Mouse (Mus musculus) embryonic facial prominence, embryonic 14.5 days (tissue): ENCODE results near the gene Spats2. TPM values are rescaled to one million over a fixed set of nuclear protein-coding genes. Genes with fewer than 3 reads are reported as not detected.
"Not testable (repeated sequence)": the region's sequence is repeated elsewhere in the genome, so short reads cannot be mapped to it uniquely, and the experiment has no call there.

ENCODE experiments used
- ATAC-seq: fragments of 200-750 bp; cut with Nextera tagmentation; 2 replicates; pipeline ENCODE4 v1.8.0; 2017; ENCODE audit warnings: low read depth, moderate number of reproducible peaks, moderate TSS enrichment
- DNase-seq: peaks from one replicate; pipeline ENCODE4 v3.0.0-alpha.2; 2015; ENCODE audit warnings: low spot score
- H3K27ac ChIP-seq: fragments of 300-500 bp; sonication (generic); replicated peaks from 2 replicates; pipeline ENCODE4 v1.5.1; 2014; ENCODE audit warnings: low read depth, mild to moderate bottlenecking, low read length, moderate library complexity
- H3K27me3 ChIP-seq: fragments of 300-500 bp; sonication (generic); replicated peaks from 2 replicates; pipeline ENCODE4 v1.6.1; 2014; ENCODE audit warnings: low read length; ENCODE audit not compliant: control insufficient read depth, insufficient read depth
- H3K36me3 ChIP-seq: fragments of 300-500 bp; sonication (generic); 2 replicates; pipeline ENCODE4 v1.6.1; 2014; ENCODE audit warnings: low read length, mixed read lengths; ENCODE audit not compliant: control insufficient read depth, insufficient read depth
- H3K4me1 ChIP-seq: fragments of 300-500 bp; sonication (generic); 2 replicates; pipeline ENCODE4 v1.6.1; 2014; ENCODE audit warnings: antibody characterized with exemption, low read length; ENCODE audit not compliant: control insufficient read depth, insufficient read depth
- H3K4me2 ChIP-seq: fragments of 300-500 bp; sonication (generic); 2 replicates; pipeline ENCODE4 v1.6.1; 2014; ENCODE audit warnings: low read depth, mild to moderate bottlenecking, low read length, moderate library complexity, mixed read lengths
- H3K4me3 ChIP-seq: fragments of 300-500 bp; sonication (generic); 2 replicates; pipeline ENCODE4 v1.5.1; 2014; ENCODE audit warnings: low read depth, mild to moderate bottlenecking, low read length
- H3K9ac ChIP-seq: fragments of 300-500 bp; sonication (generic); 2 replicates; pipeline ENCODE4 v1.6.1; 2014; ENCODE audit warnings: low read depth, mild to moderate bottlenecking, low read length, moderate library complexity, mixed read lengths
- H3K9me3 ChIP-seq: fragments of 300-500 bp; sonication (generic); 2 replicates; pipeline ENCODE4 v1.6.1; 2016; ENCODE audit warnings: low read length; ENCODE audit not compliant: control insufficient read depth
- WGBS: fragments of 180-500 bp; shearing (Covaris S2); extraction: QIAGEN DNeasy Blood & Tissue Kit; methylation state at CpG from one replicate; pipeline ENCODE4 v1.1.7; 2014; 5-methylcytosine and 5-hydroxymethylcytosine counted together
- polyA plus RNA-seq: library from polyadenylated mRNA; unstranded; fragments of >200 nt; fragmentation: Nextera tagmentation; extraction: Ambion mirVana; gene quantifications from 2 replicates; pipeline ENCODE4 v1.2.1, GENCODE M21; 2014

Gene Spats2
- polyA plus RNA-seq, 1 experiment from 2014 or later: 35.5 TPM

DNA sequence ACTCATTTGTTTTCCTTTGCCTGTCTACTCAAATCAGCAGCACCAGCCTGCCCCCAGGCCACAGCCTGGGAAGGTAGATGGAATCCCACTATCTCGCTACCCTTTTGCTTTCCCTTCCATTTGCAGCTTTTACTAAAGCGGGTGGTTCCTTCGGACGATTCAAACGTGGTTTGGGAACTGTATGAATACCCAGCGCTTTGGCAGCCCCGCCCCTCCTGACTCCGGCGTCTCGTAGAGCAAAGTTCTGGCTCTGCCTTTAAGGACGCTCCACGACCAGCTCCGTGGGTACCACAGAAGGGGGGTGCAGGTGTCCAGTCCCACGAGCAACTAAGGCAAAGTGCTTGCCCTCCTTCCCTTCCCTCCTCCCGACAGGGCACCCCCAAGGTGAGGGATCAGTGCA lies 125.4 kb downstream of the Spats2 start:
- H3K27ac ChIP-seq, H3K4me1 ChIP-seq, H3K9me3 ChIP-seq, H3K27me3 ChIP-seq: not testable (repeated sequence)
- DNase-seq (peak; percentile 8), ATAC-seq (peak; percentile 5; the same call in 1 of the 2 replicates)
- peaks cover 38% of the 10 kb centered on the region for H3K36me3 ChIP-seq
- peak overlapping the region; percentile 50 for H3K4me3 ChIP-seq
- peak overlapping the region; percentile 71 for H3K9ac ChIP-seq
- WGBS: under 1% methylated on average over 14 of the region's 15 CpGs
- peak overlapping the region; percentile 68 for H3K4me2 ChIP-seq

- no peaks in the 10 kb centered on the region for H3K27me3 ChIP-seq
- H3K4me1 ChIP-seq: no peaks in the 10 kb centered on the region
- peak within 1 kb of the TSS; percentile 50 for H3K4me3 ChIP-seq
- H3K36me3 ChIP-seq: peaks cover 31% of the 10 kb centered on the region
- H3K27ac ChIP-seq: peak within 1 kb of the TSS; percentile 96
- peak within 1 kb of the TSS; percentile 68 for H3K4me2 ChIP-seq
- H3K9ac ChIP-seq: peak within 1 kb of the TSS; percentile 71
- ATAC-seq: peak; percentile 95
- H3K9me3 ChIP-seq: no peaks in the 10 kb centered on the region
- 0% methylated on average over 52 of the region's 52 CpGs for WGBS
- peak; percentile 100 for DNase-seq
Observed at GRCm38 (mm10) chr15:99251626-99252380, 126.1 kb downstream of the Spats2 start, which contains the start of gene Mcrs1. Gene Mcrs1 (minus strand): TSS chr15:99251961.

DNA sequence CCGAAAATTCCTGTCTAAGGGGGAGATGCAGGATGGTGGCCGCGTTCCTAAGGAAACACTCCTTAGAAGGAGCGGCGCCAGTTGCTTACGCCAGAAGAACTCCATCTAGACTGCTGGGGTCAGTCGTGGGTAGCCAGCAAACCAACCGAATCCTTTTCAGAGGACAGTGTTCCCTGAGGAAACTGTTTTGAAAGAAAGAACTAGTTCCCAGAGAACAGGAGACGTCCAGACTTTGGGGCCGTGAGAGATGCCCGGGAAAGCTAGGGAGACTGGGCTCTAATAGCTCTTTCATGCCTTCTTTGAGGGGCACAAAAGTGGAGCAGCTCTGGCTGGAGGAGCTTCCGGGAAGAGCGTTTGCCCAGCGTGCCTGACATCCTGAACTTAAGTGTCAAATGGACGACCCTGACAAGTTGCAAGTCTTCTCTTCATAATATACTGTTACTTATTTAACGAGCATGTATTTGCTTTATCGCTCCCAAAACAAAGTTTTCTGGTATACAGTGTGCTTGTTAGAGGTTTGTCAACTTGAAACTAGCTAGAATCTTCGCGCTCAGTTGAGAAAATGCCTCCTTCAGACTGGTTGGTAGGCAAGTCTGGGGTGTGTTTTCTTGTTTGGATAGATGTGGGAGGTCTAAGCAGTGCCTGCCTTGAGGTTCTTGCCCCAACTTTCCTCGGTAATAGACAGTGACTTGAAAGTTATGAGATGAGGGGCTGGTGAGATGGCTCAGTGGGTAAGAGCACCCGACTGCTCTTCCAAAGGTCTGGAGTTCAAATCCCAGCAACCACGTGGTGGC lies 126.9 kb downstream of the Spats2 start:
- WGBS: 4% methylated on average over 22 of the region's 22 CpGs
- Histone ChIP-seq H3K36me3 (peaks cover 23% of the 10 kb centered on the region), H3K4me3 (peak overlapping the region; percentile 50), H3K4me1 (no peaks in the 10 kb centered on the region), H3K9ac (peak overlapping the region; percentile 71), H3K4me2 (peak overlapping the region; percentile 68), H3K27me3 (no peaks in the 10 kb centered on the region), H3K27ac (peak overlapping the region; percentile 96), H3K9me3 (no peaks in the 10 kb centered on the region)
- ATAC-seq: peak; percentile 66
- peak; percentile 88 for DNase-seq

DNA sequence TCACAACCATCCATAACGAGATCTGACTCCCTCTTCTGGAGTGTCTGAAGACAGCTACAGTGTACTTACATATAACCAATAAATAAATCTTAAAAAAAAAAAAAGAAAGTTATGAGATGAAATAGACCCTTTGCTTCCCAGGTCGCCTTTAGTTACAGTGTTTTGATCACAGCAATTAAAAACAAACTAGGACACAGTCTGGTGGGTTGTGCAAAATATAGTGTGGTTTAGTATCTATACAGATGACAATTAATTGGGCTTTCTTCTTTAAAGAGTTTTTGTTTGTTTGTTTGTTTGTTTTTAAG lies 127.4 kb downstream of the Spats2 start:
- peaks cover 18% of the 10 kb centered on the region; the same call in 1 of the 2 replicates for H3K36me3 ChIP-seq
- H3K27ac ChIP-seq: peak overlapping the region; percentile 96
- not testable (repeated sequence) for DNase-seq, ATAC-seq, H3K27me3 ChIP-seq, H3K9ac ChIP-seq, H3K4me3 ChIP-seq, H3K9me3 ChIP-seq, H3K4me1 ChIP-seq
- 43% methylated on average over 2 of the region's 2 CpGs for WGBS
- H3K4me2 ChIP-seq: peak overlapping the region; percentile 68

GRCm38 (mm10) chr15:99253772-99254171 lies 128.1 kb downstream of the Spats2 start:
- Histone ChIP-seq H3K4me1 (no peaks in the 10 kb centered on the region), H3K4me2 (no peak overlapping the region; the same call in 1 of the 2 replicates), H3K27me3 (no peaks in the 10 kb centered on the region), H3K9ac (no peak overlapping the region), H3K27ac (no peak overlapping the region; the same call in 1 of the 2 replicates), H3K36me3 (peaks cover 11% of the 10 kb centered on the region; the same call in 1 of the 2 replicates), H3K4me3 (no peak overlapping the region), H3K9me3 (no peaks in the 10 kb centered on the region)
- DNase-seq (no peak), ATAC-seq (no peak)
- WGBS: 87% methylated on average over 6 of the region's 6 CpGs

DNA sequence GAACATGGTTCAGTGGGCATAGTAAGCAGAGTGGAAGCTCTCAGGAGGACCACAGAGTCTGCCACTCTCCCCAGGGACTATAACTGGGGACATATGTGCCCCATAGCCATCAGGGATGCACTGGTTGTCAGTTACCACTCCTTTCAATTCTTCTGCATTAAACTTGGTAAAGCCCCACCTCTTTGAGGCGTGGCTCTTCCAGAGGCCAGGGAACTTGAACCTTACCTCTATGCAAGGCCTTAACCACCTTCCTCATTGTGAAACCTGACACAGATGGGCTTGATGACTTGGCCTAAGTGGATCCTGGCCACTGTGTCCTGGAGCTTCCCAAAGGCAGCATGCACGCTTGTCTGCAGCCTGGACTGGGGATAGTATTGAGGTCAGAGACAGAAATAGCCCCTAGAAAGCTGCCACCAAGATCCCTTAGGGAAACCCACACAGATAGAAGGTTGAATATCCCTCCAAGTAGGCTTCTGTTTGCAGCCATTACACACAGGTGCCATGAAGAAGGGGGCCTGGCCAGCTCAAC lies 128.8 kb downstream of the Spats2 start:
- Histone ChIP-seq H3K27me3 (no peaks in the 10 kb centered on the region), H3K36me3 (0 out of 2 replicates have a peak, but pooled peaks cover 5% of the 10 kb centered on the region), H3K9me3 (no peaks in the 10 kb centered on the region), H3K27ac (no peak overlapping the region), H3K9ac (no peak overlapping the region), H3K4me1 (no peaks in the 10 kb centered on the region), H3K4me3 (no peak overlapping the region), H3K4me2 (no peak overlapping the region)
- ATAC-seq (no peak), DNase-seq (no peak)
- WGBS: 90% methylated on average over 2 of the region's 2 CpGs

DNA sequence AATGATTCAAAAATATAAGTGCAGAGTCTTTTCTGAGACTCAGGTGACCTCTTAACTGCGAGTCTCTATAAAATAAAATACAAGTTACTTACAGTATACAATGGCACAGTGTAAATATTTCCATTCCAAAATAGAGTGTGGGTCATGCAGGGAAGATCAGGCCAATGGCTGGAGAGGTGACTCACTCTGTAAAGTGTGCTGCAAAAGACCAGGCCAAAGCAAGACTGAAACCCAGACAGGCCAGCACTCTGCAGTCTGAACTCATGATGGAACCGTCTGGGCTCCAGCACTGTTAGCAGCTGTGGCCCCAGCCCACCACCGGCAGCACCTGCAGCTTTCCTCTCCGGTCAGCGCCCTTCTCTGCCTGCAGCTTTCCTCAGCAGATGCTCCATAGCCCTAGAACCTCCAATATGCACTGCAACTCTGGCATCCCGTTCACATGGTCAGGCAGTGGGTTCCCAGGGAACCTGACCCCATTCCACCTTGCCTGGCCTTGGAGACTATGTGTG lies 129.6 kb downstream of the Spats2 start:
- no peak overlapping the region for H3K4me2 ChIP-seq
- no peaks in the 10 kb centered on the region for H3K36me3 ChIP-seq
- H3K4me1 ChIP-seq: no peaks in the 10 kb centered on the region
- ATAC-seq: no peak
- DNase-seq: no peak
- H3K27me3 ChIP-seq: no peaks in the 10 kb centered on the region
- no peak overlapping the region for H3K27ac ChIP-seq
- H3K9me3 ChIP-seq: no peaks in the 10 kb centered on the region
- H3K9ac ChIP-seq: no peak overlapping the region
- WGBS: 90% methylated on average over 4 of the region's 6 CpGs
- H3K4me3 ChIP-seq: no peak overlapping the region

- DNase-seq (no peak), ATAC-seq (peak; percentile 34; the same call in 1 of the 2 replicates)
- H3K27ac ChIP-seq: no peak overlapping the region
- H3K36me3 ChIP-seq: no peaks in the 10 kb centered on the region
- H3K4me3 ChIP-seq: no peak overlapping the region
- no peaks in the 10 kb centered on the region for H3K27me3 ChIP-seq
- H3K4me2 ChIP-seq: peak overlapping the region; percentile 36
- WGBS: 63% methylated on average over 8 of the region's 8 CpGs
- H3K4me1 ChIP-seq: no peaks in the 10 kb centered on the region
- no peaks in the 10 kb centered on the region for H3K9me3 ChIP-seq
- H3K9ac ChIP-seq: no peak overlapping the region
Observed at GRCm38 (mm10) chr15:99259167-99259729, 133.5 kb downstream of the Spats2 start.
